ENCODE assay signal across 21 mouse cellular contexts in the genomic region with DNA sequence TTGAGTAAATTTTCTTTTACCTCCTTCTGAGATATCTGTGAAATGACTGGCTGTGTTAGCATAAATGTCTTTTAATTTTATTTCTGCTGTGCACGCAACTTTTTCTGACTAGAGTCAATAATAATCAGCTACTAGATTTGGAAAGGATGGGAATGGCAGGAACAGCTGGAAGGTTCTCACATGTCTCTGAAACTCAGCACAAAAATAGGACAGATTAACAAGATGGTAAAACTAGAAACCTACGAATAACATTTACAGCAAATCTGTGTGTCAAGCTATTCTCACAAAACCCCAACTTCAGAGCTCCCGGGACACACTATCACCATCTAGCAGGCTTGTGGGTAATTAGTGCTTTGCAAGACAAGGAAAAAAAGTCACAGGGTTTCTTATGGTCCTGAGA.
"Had no signal": no experiment of that assay in that cellular context is flagged by ENCODE, and none has a peak within 500 bp of the region (broad histone marks: within the 10 kb centered on the region; RNA-seq: fewer than 3 reads in every experiment).

No protein-coding gene starts in this region.

- H3K4me2 ChIP-seq: lung, embryonic 14.5 days; midbrain, embryonic 13.5 days; neural tube, embryonic 13.5 days; neural tube, embryonic 15.5 days; stomach, embryonic 15.5 days had no signal

- H3K9me3 ChIP-seq: midbrain, embryonic 10.5 days; midbrain, embryonic 13.5 days; neural tube, embryonic 13.5 days; neural tube, embryonic 15.5 days; stomach, embryonic 15.5 days had no signal

- H3K27ac ChIP-seq: liver, embryonic 14.5 days; midbrain, embryonic 10.5 days; midbrain, embryonic 13.5 days; neural tube, embryonic 13.5 days; neural tube, embryonic 15.5 days; stomach, embryonic 15.5 days; stomach, postnatal 0 days had no signal

- H3K4me1 ChIP-seq: midbrain, embryonic 10.5 days; midbrain, embryonic 13.5 days; neural tube, embryonic 13.5 days; neural tube, embryonic 15.5 days; stomach, embryonic 15.5 days had no signal

- H3K4me3 ChIP-seq: midbrain, embryonic 10.5 days; midbrain, embryonic 13.5 days; myocyte; neural tube, embryonic 13.5 days; neural tube, embryonic 15.5 days; stomach, embryonic 15.5 days had no signal

- H3K27me3 ChIP-seq: midbrain, embryonic 13.5 days; neural tube, embryonic 13.5 days; neural tube, embryonic 15.5 days; stomach, embryonic 15.5 days had no signal

- ATAC-seq: midbrain, embryonic 13.5 days; midbrain, embryonic 16.5 days had no signal

- H3K9ac ChIP-seq: liver, embryonic 14.5 days; lung, embryonic 14.5 days; midbrain, embryonic 13.5 days; neural tube, embryonic 13.5 days; neural tube, embryonic 15.5 days; stomach, embryonic 15.5 days had no signal

- H3K36me3 ChIP-seq: midbrain, embryonic 10.5 days; midbrain, embryonic 13.5 days; neural tube, embryonic 13.5 days; neural tube, embryonic 15.5 days; stomach, embryonic 15.5 days had no signal

- DNase-seq: lung, adult 18-20 months; lung, embryonic 14.5 days; lung, postnatal 10 days; lung, postnatal 4 days; retina, postnatal 1 day; right cerebral cortex, adult 18-20 months; right cerebral cortex, postnatal 25 days; right cerebral cortex, postnatal 4 days; spleen, adult 18-20 months; thymus, adult 18-20 months; thymus, postnatal 14 days; thymus, postnatal 36 days had no signal
